Mouse (Mus musculus): Measurements from ENCODE around the gene Tspan32. TPM values are rescaled to one million over a fixed set of nuclear protein-coding genes. Genes with fewer than 3 reads are reported as not detected.
A peak's percentile ranks its signal among the peaks of the same experiment; 100 is the strongest.

Gene Tspan32
- total and polyA plus RNA-seq, 3 experiments, result 0.44 to 1.9 (median 1.3) TPM

- no peaks in the 10 kb centered on the region for H3K36me3 ChIP-seq (ENCODE audit: control insufficient read depth, insufficient read depth, low read length)
- DNase-seq, result no peak
Measured at GRCm38 (mm10) chr7:142995004-142995403, 9.8 kb upstream of the Tspan32 start.

GRCm38 (mm10) chr7:142995630-142996338 lies 9.1 kb upstream of the Tspan32 start:
- Histone ChIP-seq H3K36me3 (ENCODE audit: control insufficient read depth, insufficient read depth, low read length) (no peaks in the 10 kb centered on the region), H3K4me1 (ENCODE audit: control insufficient read depth, insufficient read depth, low read length) (no peaks in the 10 kb centered on the region), H3K4me3 (no peak overlapping the region), H3K27ac (no peak overlapping the region), H3K79me2 (replicated peaks; ENCODE audit: control insufficient read depth, insufficient read depth, low read length) (no peaks in the 10 kb centered on the region), H3K27me3 (ENCODE audit: control insufficient read depth, insufficient read depth, low read length) (no peaks in the 10 kb centered on the region), H3K9ac (ENCODE audit: low read depth, low read length) (no peak overlapping the region)
- TF ChIP-seq CTCF (IDR thresholded peaks at IDR 0.05), result no peak
- no peak for TF ChIP-seq POLR2A (IDR thresholded peaks at IDR 0.05; ENCODE audit: insufficient read depth, low read depth, low read length)
- TF ChIP-seq EP300 (IDR thresholded peaks at IDR 0.05; ENCODE audit: insufficient read depth, low read depth, low read length), result no peak
- whole genome bisulfite sequencing, result 84% methylated on average over 3 of the region's 3 CpGs
- no peak for DNase-seq
- intact Hi-C loops (cut with DNase I), result no loop called here

More at GRCm38 (mm10) chr7:142995004-142995403, 9.8 kb upstream of the Tspan32 start:
- no peaks in the 10 kb centered on the region for H3K79me2 ChIP-seq (replicated peaks; ENCODE audit: control insufficient read depth, insufficient read depth, low read length)
- H3K4me1 ChIP-seq (ENCODE audit: control insufficient read depth, insufficient read depth, low read length), result no peaks in the 10 kb centered on the region
- intact Hi-C loops (cut with DNase I), result no loop called here
- H3K27ac ChIP-seq, result no peak overlapping the region
- no peak overlapping the region for H3K4me3 ChIP-seq
- H3K27me3 ChIP-seq (ENCODE audit: control insufficient read depth, insufficient read depth, low read length), result no peaks in the 10 kb centered on the region
- TF ChIP-seq EP300 (IDR thresholded peaks at IDR 0.05; ENCODE audit: insufficient read depth, low read depth, low read length) (no peak), CTCF (IDR thresholded peaks at IDR 0.05) (no peak), POLR2A (IDR thresholded peaks at IDR 0.05; ENCODE audit: insufficient read depth, low read depth, low read length) (no peak)
- H3K9ac ChIP-seq (ENCODE audit: low read depth, low read length), result no peak overlapping the region

GRCm38 (mm10) chr7:142996998-142997397 lies 7.8 kb upstream of the Tspan32 start:
- TF ChIP-seq CTCF (IDR thresholded peaks at IDR 0.05) (no peak), EP300 (IDR thresholded peaks at IDR 0.05; ENCODE audit: insufficient read depth, low read depth, low read length) (no peak), POLR2A (IDR thresholded peaks at IDR 0.05; ENCODE audit: insufficient read depth, low read depth, low read length) (no peak)
- H3K27ac ChIP-seq, result no peak overlapping the region
- 83% methylated on average over 2 of the region's 2 CpGs for WGBS
- no peaks in the 10 kb centered on the region for H3K27me3 ChIP-seq (ENCODE audit: control insufficient read depth, insufficient read depth, low read length)
- no peaks in the 10 kb centered on the region for H3K36me3 ChIP-seq (ENCODE audit: control insufficient read depth, insufficient read depth, low read length)
- intact Hi-C loops (cut with DNase I), result no loop called here
- H3K4me3 ChIP-seq, result no peak overlapping the region
- DNase-seq, result no peak
- no peaks in the 10 kb centered on the region for H3K4me1 ChIP-seq (ENCODE audit: control insufficient read depth, insufficient read depth, low read length)
- no peak overlapping the region for H3K9ac ChIP-seq (ENCODE audit: low read depth, low read length)
- no peaks in the 10 kb centered on the region for H3K79me2 ChIP-seq (replicated peaks; ENCODE audit: control insufficient read depth, insufficient read depth, low read length)

GRCm38 (mm10) chr7:142997403-142998150 lies 7.3 kb upstream of the Tspan32 start:
- Histone ChIP-seq H3K4me1 (ENCODE audit: control insufficient read depth, insufficient read depth, low read length) (no peaks in the 10 kb centered on the region), H3K27ac (no peak overlapping the region), H3K27me3 (ENCODE audit: control insufficient read depth, insufficient read depth, low read length) (no peaks in the 10 kb centered on the region), H3K79me2 (replicated peaks; ENCODE audit: control insufficient read depth, insufficient read depth, low read length) (no peaks in the 10 kb centered on the region), H3K9ac (ENCODE audit: low read depth, low read length) (no peak overlapping the region), H3K4me3 (no peak overlapping the region), H3K36me3 (ENCODE audit: control insufficient read depth, insufficient read depth, low read length) (no peaks in the 10 kb centered on the region)
- no peak for DNase-seq
- WGBS, result 46% methylated on average over 3 of the region's 3 CpGs
- intact Hi-C loops (cut with DNase I), result no loop called here
- TF ChIP-seq POLR2A (IDR thresholded peaks at IDR 0.05; ENCODE audit: insufficient read depth, low read depth, low read length) (no peak), EP300 (IDR thresholded peaks at IDR 0.05; ENCODE audit: insufficient read depth, low read depth, low read length) (no peak), CTCF (IDR thresholded peaks at IDR 0.05) (no peak)

- Histone ChIP-seq H3K4me1 (ENCODE audit: control insufficient read depth, insufficient read depth, low read length) (no peaks in the 10 kb centered on the region), H3K36me3 (ENCODE audit: control insufficient read depth, insufficient read depth, low read length) (no peaks in the 10 kb centered on the region), H3K4me3 (no peak overlapping the region), H3K9ac (ENCODE audit: low read depth, low read length) (no peak overlapping the region), H3K79me2 (replicated peaks; ENCODE audit: control insufficient read depth, insufficient read depth, low read length) (no peaks in the 10 kb centered on the region), H3K27me3 (ENCODE audit: control insufficient read depth, insufficient read depth, low read length) (no peaks in the 10 kb centered on the region), H3K27ac (no peak overlapping the region)
- intact Hi-C loops (cut with DNase I), result no loop called here
- no peak for DNase-seq
- 34% methylated on average over 3 of the region's 3 CpGs for WGBS
- no peak for TF ChIP-seq EP300 (IDR thresholded peaks at IDR 0.05; ENCODE audit: insufficient read depth, low read depth, low read length)
- peak; percentile 43 for TF ChIP-seq CTCF (IDR thresholded peaks at IDR 0.05)
Measured at GRCm38 (mm10) chr7:143002679-143003078, 2.2 kb upstream of the Tspan32 start.
